Mouse (Mus musculus) stomach, postnatal 0 days (tissue): Measurements from ENCODE around the gene Med16. TPM values are rescaled to one million over a fixed set of nuclear protein-coding genes. Genes with fewer than 3 reads are reported as not detected.

Source experiments
- ATAC-seq: fragments of 200-750 bp; cut with Nextera tagmentation; 2 replicates; pipeline ENCODE4 v1.8.0; 2017; ENCODE audit not compliant: low FRiP score, low TSS enrichment
- DNase-seq: peaks from one replicate; pipeline ENCODE4 v3.0.0-alpha.2; 2016; ENCODE audit warnings: low spot score
- H3K27ac ChIP-seq: fragments of 300-500 bp; sonication (generic); replicated peaks from 2 replicates; pipeline ENCODE4 v1.5.1; 2014; ENCODE audit warnings: mild to moderate bottlenecking, control low read depth
- H3K27me3 ChIP-seq: fragments of 300-500 bp; sonication (generic); 2 replicates; pipeline ENCODE4 v1.6.1; 2014; ENCODE audit warnings: low read length; ENCODE audit not compliant: control insufficient read depth, insufficient read depth
- H3K36me3 ChIP-seq: fragments of 300-500 bp; sonication (generic); 2 replicates; pipeline ENCODE4 v1.6.1; 2014; ENCODE audit warnings: low read length, mixed read lengths; ENCODE audit not compliant: control insufficient read depth, insufficient read depth
- H3K4me1 ChIP-seq: fragments of 300-500 bp; sonication (generic); replicated peaks from 2 replicates; pipeline ENCODE4 v1.6.1; 2014; ENCODE audit warnings: antibody characterized with exemption; ENCODE audit not compliant: control insufficient read depth, insufficient read depth
- H3K4me2 ChIP-seq: fragments of 300-500 bp; sonication (generic); replicated peaks from 2 replicates; pipeline ENCODE4 v1.6.1; 2014; ENCODE audit warnings: low read depth, mild to moderate bottlenecking, control low read depth, moderate library complexity
- H3K4me3 ChIP-seq: fragments of 300-500 bp; sonication (generic); 2 replicates; pipeline ENCODE4 v1.5.1; 2014; ENCODE audit warnings: low read depth, low read length, control low read depth
- H3K9ac ChIP-seq: fragments of 300-500 bp; sonication (generic); 2 replicates; pipeline ENCODE4 v1.6.1; 2014; ENCODE audit warnings: mild to moderate bottlenecking, low read length, control low read depth, mixed read lengths
- H3K9me3 ChIP-seq: fragments of 300-500 bp; sonication (generic); 2 replicates; pipeline ENCODE4 v1.6.1; 2016; ENCODE audit warnings: low read length; ENCODE audit not compliant: control insufficient read depth
- CTCF ChIP-seq: IDR thresholded peaks from 2 replicates; pipeline ENCODE4 v1.5.1; 2016; ENCODE audit warnings: antibody characterized with exemption, low read depth, mild to moderate bottlenecking, moderate library complexity
- EP300 ChIP-seq: optimal IDR thresholded peaks from 2 replicates; pipeline ENCODE3; 2016; ENCODE audit warnings: antibody characterized with exemption
- WGBS: fragments of 180-500 bp; shearing (Covaris S2); extraction: QIAGEN DNeasy Blood & Tissue Kit; methylation state at CpG from one replicate; pipeline ENCODE4 v1.1.7; 2014; 5-methylcytosine and 5-hydroxymethylcytosine counted together
- polyA plus RNA-seq: library from polyadenylated mRNA; unstranded; fragments of >200 nt; fragmentation: Nextera tagmentation; extraction: Ambion mirVana; gene quantifications from 2 replicates; pipeline ENCODE4 v1.2.1, GENCODE M21; 2015

The Med16 gene
- polyA plus RNA-seq, 1 experiment from 2014 or later: 25.6 TPM

GRCm38 (mm10) chr10:79942988-79943387 is 34.3 kb upstream of the Med16 start:
- Histone ChIP-seq H3K4me1 (peaks cover 5% of the 10 kb centered on the region; the same call in 1 of the 2 replicates), H3K27me3 (no peaks in the 10 kb centered on the region), H3K4me2 (no peak overlapping the region), H3K9ac (0 out of 2 replicates have a peak overlapping the region, but pooled peaks have one; percentile 9), H3K27ac (peak overlapping the region; percentile 61), H3K9me3 (no peaks in the 10 kb centered on the region), H3K36me3 (no peaks in the 10 kb centered on the region), H3K4me3 (no peak overlapping the region)
- TF ChIP-seq CTCF: no peak
- 81% methylated on average over 1 of the region's 1 CpGs for WGBS
- no peak for ATAC-seq
- DNase-seq: no peak

GRCm38 (mm10) chr10:79940749-79941148 is 32.0 kb upstream of the Med16 start:
- no peak for DNase-seq
- TF ChIP-seq EP300 (no peak), CTCF (no peak)
- Histone ChIP-seq H3K4me3 (no peak overlapping the region), H3K4me2 (no peak overlapping the region), H3K27me3 (no peaks in the 10 kb centered on the region), H3K9ac (no peak overlapping the region), H3K36me3 (no peaks in the 10 kb centered on the region), H3K27ac (no peak overlapping the region), H3K9me3 (no peaks in the 10 kb centered on the region), H3K4me1 (0 out of 2 replicates have a peak, but pooled peaks cover 6% of the 10 kb centered on the region)
- WGBS: 64% methylated on average over 7 of the region's 7 CpGs
- no peak for ATAC-seq

- peak overlapping the region; percentile 18; the same call in 1 of the 2 replicates for H3K27ac ChIP-seq
- H3K9me3 ChIP-seq: no peaks in the 10 kb centered on the region
- H3K4me2 ChIP-seq: no peak overlapping the region
- ATAC-seq (no peak), DNase-seq (no peak)
- H3K27me3 ChIP-seq: no peaks in the 10 kb centered on the region
- H3K4me3 ChIP-seq: no peak overlapping the region
- H3K36me3 ChIP-seq: no peaks in the 10 kb centered on the region
- TF ChIP-seq EP300 (no peak), CTCF (no peak)
- H3K4me1 ChIP-seq: peaks cover 19% of the 10 kb centered on the region
- 77% methylated on average over 11 of the region's 11 CpGs for whole genome bisulfite sequencing
- no peak overlapping the region for H3K9ac ChIP-seq
These were observed 29.2 kb upstream of the Med16 start for GRCm38 (mm10) chr10:79937775-79938526.

GRCm38 (mm10) chr10:79936911-79937441 is 28.3 kb upstream of the Med16 start:
- WGBS: 34% methylated on average over 23 of the region's 27 CpGs
- H3K27me3 ChIP-seq: no peaks in the 10 kb centered on the region
- TF ChIP-seq CTCF (no peak), EP300 (no peak)
- ATAC-seq (peak; percentile 79), DNase-seq (peak; percentile 92)
- H3K36me3 ChIP-seq: no peaks in the 10 kb centered on the region; the same call in 1 of the 2 replicates
- H3K4me2 ChIP-seq: peak overlapping the region; percentile 29
- H3K9ac ChIP-seq: peak overlapping the region; percentile 27; the same call in 1 of the 2 replicates
- no peaks in the 10 kb centered on the region for H3K9me3 ChIP-seq
- H3K27ac ChIP-seq: peak overlapping the region; percentile 79
- peaks cover 23% of the 10 kb centered on the region for H3K4me1 ChIP-seq
- peak overlapping the region; percentile 8; the same call in 1 of the 2 replicates for H3K4me3 ChIP-seq

GRCm38 (mm10) chr10:79936284-79936910 is 27.7 kb upstream of the Med16 start:
- ATAC-seq (0 out of 2 replicates have a peak, but pooled peaks have one; percentile 2), DNase-seq (peak; percentile 49)
- Histone ChIP-seq H3K4me2 (peak overlapping the region; percentile 29; the same call in 1 of the 2 replicates), H3K4me1 (peaks cover 23% of the 10 kb centered on the region), H3K27me3 (no peaks in the 10 kb centered on the region), H3K36me3 (peaks cover 2% of the 10 kb centered on the region; the same call in 1 of the 2 replicates), H3K27ac (peak overlapping the region; percentile 79), H3K9ac (0 out of 2 replicates have a peak overlapping the region, but pooled peaks have one; percentile 27), H3K4me3 (peak overlapping the region; percentile 8; the same call in 1 of the 2 replicates), H3K9me3 (no peaks in the 10 kb centered on the region)
- 37% methylated on average over 10 of the region's 10 CpGs for WGBS
- TF ChIP-seq CTCF: no peak
- no peak for TF ChIP-seq EP300
